Mouse (Mus musculus) heart, postnatal 0 days (tissue): ENCODE measurements around the gene Dapk2. TPM values are rescaled to one million over a fixed set of nuclear protein-coding genes. Genes with fewer than 3 reads are reported as not detected.

ENCODE experiments used
- ATAC-seq: fragments of 200-750 bp; cut with Nextera tagmentation; 2 replicates; pipeline ENCODE4 v1.8.0; 2017; ENCODE audit warnings: low read depth, moderate number of reproducible peaks, moderate library complexity; ENCODE audit not compliant: insufficient read depth
- DNase-seq: peaks from one replicate; pipeline ENCODE4 v3.0.0-alpha.2; 2016; ENCODE audit warnings: low spot score
- H3K27ac ChIP-seq: fragments of 300-500 bp; sonication (generic); 2 replicates; pipeline ENCODE4 v1.5.1; 2014; ENCODE audit warnings: low read depth, mild to moderate bottlenecking
- H3K27me3 ChIP-seq: fragments of 300-500 bp; sonication (generic); 2 replicates; pipeline ENCODE4 v1.6.1; 2014; ENCODE audit warnings: low read length, mixed read lengths; ENCODE audit not compliant: control insufficient read depth, insufficient read depth
- H3K36me3 ChIP-seq: fragments of 300-500 bp; sonication (generic); replicated peaks from 2 replicates; pipeline ENCODE4 v1.6.1; 2014; ENCODE audit warnings: low read length, mixed read lengths; ENCODE audit not compliant: control insufficient read depth, insufficient read depth
- H3K4me1 ChIP-seq: fragments of 300-500 bp; sonication (generic); 2 replicates; pipeline ENCODE4 v1.6.1; 2014; ENCODE audit warnings: antibody characterized with exemption; ENCODE audit not compliant: control insufficient read depth, insufficient read depth
- H3K4me2 ChIP-seq: fragments of 300-500 bp; sonication (generic); 2 replicates; pipeline ENCODE4 v1.6.1; 2014; ENCODE audit warnings: low read depth, mild to moderate bottlenecking, low read length, moderate library complexity
- H3K4me3 ChIP-seq: fragments of 300-500 bp; sonication (generic); 2 replicates; pipeline ENCODE4 v1.5.1; 2014; ENCODE audit warnings: low read depth, low read length
- H3K9ac ChIP-seq: fragments of 300-500 bp; sonication (generic); replicated peaks from 2 replicates; pipeline ENCODE4 v1.6.1; 2014; ENCODE audit warnings: low read depth, low read length, mixed read lengths
- H3K9me3 ChIP-seq: fragments of 300-500 bp; sonication (generic); replicated peaks from 2 replicates; pipeline ENCODE4 v1.6.1; 2016; ENCODE audit warnings: low read length; ENCODE audit not compliant: control insufficient read depth
- CTCF ChIP-seq: IDR thresholded peaks from 2 replicates; pipeline ENCODE4 v1.5.1; 2016; ENCODE audit warnings: antibody characterized with exemption, control low read depth, low read depth
- EP300 ChIP-seq: IDR thresholded peaks from 2 replicates; pipeline ENCODE4 v1.6.1; 2016; ENCODE audit warnings: antibody characterized with exemption, low read depth
- WGBS: fragments of 180-500 bp; shearing (Covaris S2); extraction: QIAGEN DNeasy Blood & Tissue Kit; methylation state at CpG from one replicate; pipeline ENCODE4 v1.1.7; 2014; 5-methylcytosine and 5-hydroxymethylcytosine counted together
- polyA plus RNA-seq: library from polyadenylated mRNA; unstranded; fragments of >200 nt; fragmentation: Nextera tagmentation; extraction: Ambion mirVana; gene quantifications from 2 replicates; pipeline ENCODE4 v1.2.1, GENCODE M21; 2015
- total RNA-seq: library from RNA; depleted of rRNA; stranded (reverse); fragments of >200 nt; gene quantifications from 2 replicates; pipeline ENCODE4 v1.2.3, GENCODE M21; 2014; ENCODE audit warnings: low replicate concordance

The Dapk2 gene
- total and polyA plus RNA-seq, 2 experiments from 2014 or later, result 2.3 to 4.7 TPM

DNA sequence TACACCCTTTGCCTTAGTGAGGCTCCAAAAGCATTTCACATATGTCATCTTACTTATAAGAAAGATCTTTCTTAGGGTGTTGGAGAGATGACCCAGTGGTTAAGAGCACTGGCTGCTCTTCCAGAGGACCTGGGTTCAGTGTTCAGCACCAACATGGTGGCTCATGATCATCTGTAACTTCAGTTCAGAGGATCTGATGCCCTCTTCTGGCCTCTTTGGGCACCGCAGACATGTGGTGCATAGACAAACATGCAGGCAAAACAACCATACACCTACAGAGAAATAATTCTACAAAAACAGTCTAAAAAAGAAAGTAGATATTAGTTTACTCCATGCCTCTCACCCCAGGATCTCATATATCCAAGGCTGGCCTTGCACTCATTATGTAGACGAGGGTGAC, 2.1 kb downstream of the Dapk2 start:
- Histone ChIP-seq H3K36me3 (no peaks in the 10 kb centered on the region), H3K27me3 (peaks cover 8% of the 10 kb centered on the region), H3K4me2 (no peak overlapping the region), H3K9ac (no peak overlapping the region), H3K4me1 (no peaks in the 10 kb centered on the region; the same call in 1 of the 2 replicates), H3K4me3 (no peak overlapping the region), H3K9me3 (no peaks in the 10 kb centered on the region), H3K27ac (no peak overlapping the region)
- DNase-seq (no peak), ATAC-seq (no peak)
- WGBS, result 93% methylated on average over 2 of the region's 2 CpGs
- TF ChIP-seq CTCF (no peak), EP300 (no peak)

GRCm38 (mm10) chr9:66162995-66163394, 5.0 kb downstream of the Dapk2 start:
- Histone ChIP-seq H3K4me1 (no peaks in the 10 kb centered on the region; the same call in 1 of the 2 replicates), H3K36me3 (no peaks in the 10 kb centered on the region), H3K9me3 (no peaks in the 10 kb centered on the region), H3K4me2 (no peak overlapping the region), H3K27ac (no peak overlapping the region), H3K9ac (no peak overlapping the region), H3K27me3 (0 out of 2 replicates have a peak, but pooled peaks cover 4% of the 10 kb centered on the region), H3K4me3 (no peak overlapping the region)
- no peak for TF ChIP-seq CTCF
- TF ChIP-seq EP300, result no peak
- no peak for DNase-seq
- WGBS, result 40% methylated on average over 9 of the region's 9 CpGs
- ATAC-seq, result peak; percentile 30; the same call in 1 of the 2 replicates

DNA sequence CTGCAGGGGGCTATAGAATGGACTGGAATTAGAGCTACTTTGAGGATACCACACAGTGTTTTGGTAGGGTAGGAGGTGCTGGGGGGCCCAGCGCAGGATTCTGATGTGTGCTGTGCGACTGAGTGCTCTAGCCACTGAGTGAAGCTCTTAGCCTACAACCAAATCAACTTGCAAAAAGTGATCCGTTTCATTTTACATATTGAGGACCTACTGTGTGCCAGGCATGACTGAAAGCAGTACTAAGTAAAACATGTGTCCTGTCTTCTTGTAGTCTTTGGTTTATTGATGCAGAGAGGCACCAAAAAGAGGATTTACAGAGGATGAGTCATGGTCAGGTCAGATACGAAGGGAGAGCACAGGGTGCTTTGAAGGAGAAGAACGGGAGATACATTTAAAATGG, 9.2 kb downstream of the Dapk2 start:
- no peaks in the 10 kb centered on the region for H3K36me3 ChIP-seq
- TF ChIP-seq EP300 (no peak), CTCF (no peak)
- no peak overlapping the region for H3K27ac ChIP-seq
- ATAC-seq (no peak), DNase-seq (no peak)
- WGBS, result 81% methylated on average over 5 of the region's 5 CpGs
- no peaks in the 10 kb centered on the region for H3K9me3 ChIP-seq
- no peak overlapping the region for H3K4me3 ChIP-seq
- H3K4me1 ChIP-seq, result no peaks in the 10 kb centered on the region; the same call in 1 of the 2 replicates
- no peak overlapping the region for H3K4me2 ChIP-seq
- H3K9ac ChIP-seq, result no peak overlapping the region
- H3K27me3 ChIP-seq, result no peaks in the 10 kb centered on the region

DNA sequence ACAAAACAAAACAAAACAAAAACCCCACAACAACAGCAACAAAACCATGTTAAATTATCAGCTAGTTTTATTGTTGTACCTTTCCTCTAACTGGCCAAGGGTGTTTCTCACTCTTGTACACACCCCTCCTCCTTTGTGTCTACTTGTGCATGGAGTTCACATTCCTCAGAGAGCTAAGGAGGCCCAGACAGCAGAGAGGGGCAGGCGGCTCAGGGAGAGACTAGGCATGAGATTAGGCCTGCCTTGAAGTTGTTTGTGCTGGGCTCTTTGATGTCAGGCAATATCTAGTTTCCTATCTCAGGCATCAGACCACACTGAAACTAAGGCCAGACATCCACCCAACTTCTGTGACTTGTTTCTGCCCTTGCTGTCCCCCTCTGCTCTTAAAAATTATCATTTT, 10.2 kb downstream of the Dapk2 start:
- no peak overlapping the region for H3K4me2 ChIP-seq
- H3K27me3 ChIP-seq, result no peaks in the 10 kb centered on the region
- H3K9ac ChIP-seq, result no peak overlapping the region
- TF ChIP-seq EP300 (no peak), CTCF (no peak)
- no peak for ATAC-seq
- no peaks in the 10 kb centered on the region for H3K4me1 ChIP-seq
- 29% methylated on average over 1 of the region's 1 CpGs for WGBS
- DNase-seq, result no peak
- no peaks in the 10 kb centered on the region for H3K9me3 ChIP-seq
- H3K36me3 ChIP-seq, result no peaks in the 10 kb centered on the region
- no peak overlapping the region for H3K4me3 ChIP-seq
- H3K27ac ChIP-seq, result no peak overlapping the region

DNA sequence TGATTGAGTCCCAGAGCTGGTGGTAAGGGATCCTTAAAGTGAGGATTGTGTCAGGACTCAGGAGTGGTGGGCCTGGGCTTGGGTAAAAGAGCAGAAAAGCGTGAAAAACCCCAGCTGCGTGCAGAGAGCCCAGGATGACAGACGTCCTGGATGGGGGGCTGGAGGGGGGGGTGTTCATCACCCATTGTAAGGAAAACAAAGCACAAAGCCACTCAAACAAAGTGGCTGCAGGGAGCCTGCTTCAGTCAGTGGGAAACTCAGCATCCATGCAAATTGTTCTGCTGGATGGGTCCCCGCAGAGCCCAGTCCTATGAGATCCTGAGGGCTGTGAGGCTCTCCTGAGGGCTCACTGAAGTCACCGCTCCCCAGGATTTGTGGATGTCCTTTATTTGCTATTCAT, 12.5 kb downstream of the Dapk2 start:
- TF ChIP-seq EP300, result no peak
- no peak for TF ChIP-seq CTCF
- 77% methylated on average over 5 of the region's 5 CpGs for WGBS
- no peak for ATAC-seq
- Histone ChIP-seq H3K27ac (no peak overlapping the region), H3K4me3 (no peak overlapping the region), H3K4me2 (no peak overlapping the region), H3K4me1 (no peaks in the 10 kb centered on the region), H3K36me3 (no peaks in the 10 kb centered on the region), H3K9me3 (no peaks in the 10 kb centered on the region), H3K9ac (no peak overlapping the region), H3K27me3 (no peaks in the 10 kb centered on the region)
- DNase-seq, result no peak

- no peak overlapping the region for H3K9ac ChIP-seq
- H3K27ac ChIP-seq, result no peak overlapping the region
- H3K4me1 ChIP-seq, result no peaks in the 10 kb centered on the region
- no peaks in the 10 kb centered on the region for H3K36me3 ChIP-seq
- no peak overlapping the region for H3K4me2 ChIP-seq
- ATAC-seq (no peak), DNase-seq (no peak)
- H3K4me3 ChIP-seq, result no peak overlapping the region
- no peak for TF ChIP-seq EP300
- TF ChIP-seq CTCF, result no peak
- WGBS, result 58% methylated on average over 12 of the region's 12 CpGs
- no peaks in the 10 kb centered on the region for H3K9me3 ChIP-seq
- H3K27me3 ChIP-seq, result no peaks in the 10 kb centered on the region
Measured at GRCm38 (mm10) chr9:66171275-66171921, 13.4 kb downstream of the Dapk2 start.
